Mouse (Mus musculus) cortical plate, adult 2 months (tissue): Measurements from ENCODE around the gene Tdpoz1. TPM values are rescaled to one million over a fixed set of nuclear protein-coding genes. Genes with fewer than 3 reads are reported as not detected.
"Not testable (repeated sequence)": the region's sequence is repeated elsewhere in the genome, so short reads cannot be mapped to it uniquely, and the experiment has no call there.

Experiments used
- H3K27ac ChIP-seq: fragments of 200-500 bp; 2 replicates; pipeline ENCODE4 v1.5.1; 2012; ENCODE audit warnings: low read length, control low read depth, inconsistent platforms; ENCODE audit not compliant: insufficient read depth
- H3K4me1 ChIP-seq: fragments of 200-500 bp; 2 replicates; pipeline ENCODE4 v1.6.1; 2011; ENCODE audit warnings: low read length; ENCODE audit not compliant: control insufficient read depth, insufficient read depth
- H3K4me3 ChIP-seq: fragments of 200-500 bp; 2 replicates; pipeline ENCODE4 v1.5.1; 2011; ENCODE audit warnings: mild to moderate bottlenecking, low read length, control low read depth; ENCODE audit not compliant: insufficient read depth
- CTCF ChIP-seq: fragments of 200-500 bp; IDR thresholded peaks from 2 replicates; pipeline ENCODE4 v1.5.1; 2011; ENCODE audit warnings: mild to moderate bottlenecking, control low read depth, low read length; ENCODE audit not compliant: insufficient read depth; ENCODE audit errors: extremely low read depth
- POLR2A ChIP-seq: fragments of 200-500 bp; IDR thresholded peaks from 2 replicates; pipeline ENCODE4 v1.6.1; 2011; ENCODE audit warnings: mild to moderate bottlenecking, low read length, control low read depth; ENCODE audit not compliant: insufficient read depth; ENCODE audit errors: extremely low read depth
- polyA plus RNA-seq: library from polyadenylated mRNA; depleted of rRNA; stranded (reverse); fragments of >200 nt; gene quantifications from 2 replicates; pipeline ENCODE4 v1.2.3, GENCODE M21; 2012; rRNA removed

The Tdpoz1 gene
- not detected in 2 replicates for polyA plus RNA-seq

DNA sequence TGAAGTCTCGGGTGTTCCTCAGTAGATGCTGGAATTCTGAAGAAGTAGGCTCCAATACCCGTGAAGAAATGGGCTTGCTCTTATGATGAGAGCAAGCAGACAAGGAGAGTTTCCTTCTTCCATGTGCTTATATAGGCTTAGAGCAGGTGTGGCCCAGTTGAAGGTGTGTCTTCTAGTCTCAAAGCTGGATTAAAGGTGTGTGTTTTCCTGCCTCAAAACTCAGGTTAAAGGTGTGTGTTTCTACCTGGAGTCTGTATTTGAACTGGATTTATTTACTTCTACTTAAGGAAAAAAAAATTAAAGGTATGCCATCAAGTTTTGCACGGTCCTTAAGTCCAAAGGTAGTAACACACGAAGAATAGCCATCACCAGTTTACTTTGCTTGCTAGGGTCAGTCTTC is at the start of gene Tdpoz1:
Gene Tdpoz1 (minus strand): TSS at position 101 of the 400 bp plus-strand sequence.
- H3K4me1 ChIP-seq, H3K27ac ChIP-seq, H3K4me3 ChIP-seq: not testable (repeated sequence)

DNA sequence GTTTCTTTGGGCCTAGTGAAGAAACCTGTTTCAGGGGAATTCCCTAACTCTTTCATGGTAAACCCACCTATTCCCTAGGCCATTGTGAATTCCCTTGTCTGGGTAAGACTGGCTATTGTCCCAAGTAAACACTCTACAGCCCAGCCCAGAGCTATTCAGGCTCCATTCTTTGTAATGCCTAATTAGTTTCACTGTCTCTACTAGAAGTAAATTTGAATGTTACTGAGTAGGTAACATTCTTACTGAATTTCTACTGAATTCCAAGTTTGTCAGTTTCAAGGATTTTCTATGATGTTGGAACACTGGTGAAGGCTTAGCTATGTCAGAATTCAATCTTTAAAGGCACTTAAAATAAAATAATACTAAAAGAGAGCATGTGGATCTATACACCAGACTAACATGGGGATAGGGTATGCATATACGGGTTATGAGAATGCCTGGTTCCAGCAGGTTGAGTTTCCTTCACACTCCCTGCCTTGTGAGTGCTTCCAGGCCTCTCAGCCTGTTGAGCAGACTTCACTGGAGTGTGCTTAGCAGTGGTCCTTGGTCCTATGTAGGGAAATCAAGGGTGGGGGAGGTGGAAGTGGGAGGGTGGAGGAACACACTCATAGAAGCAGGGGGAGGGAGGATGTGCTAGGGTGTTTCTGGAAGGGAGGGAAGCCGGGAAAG is 33.0 kb upstream of the Tdpoz1 start:
- not testable (repeated sequence) for H3K4me1 ChIP-seq, H3K27ac ChIP-seq, H3K4me3 ChIP-seq

DNA sequence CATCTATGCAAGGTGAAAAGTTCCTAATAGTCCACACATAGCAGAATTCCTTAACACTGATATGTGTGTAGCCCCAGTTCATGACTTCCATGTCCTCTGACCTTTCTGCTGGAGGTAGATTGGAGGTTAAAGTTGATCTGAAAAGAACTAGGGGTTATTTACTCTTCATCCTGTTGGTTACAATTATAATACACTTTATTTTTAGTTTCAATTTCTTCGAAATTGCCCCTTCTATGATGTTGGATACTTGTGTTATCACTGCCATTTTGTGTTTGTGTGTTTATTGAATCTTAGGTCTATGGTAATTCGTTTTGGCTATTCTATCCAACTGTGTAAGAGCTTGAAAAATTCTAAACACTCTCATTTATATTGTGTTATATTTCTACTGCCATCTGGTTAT is 16.9 kb upstream of the Tdpoz1 start, which contains the start of gene Gm37596:
Gene Gm37596 (minus strand): TSS at position 101 of the 400 bp plus-strand sequence.
- not testable (repeated sequence) for H3K27ac ChIP-seq, H3K4me1 ChIP-seq, H3K4me3 ChIP-seq

DNA sequence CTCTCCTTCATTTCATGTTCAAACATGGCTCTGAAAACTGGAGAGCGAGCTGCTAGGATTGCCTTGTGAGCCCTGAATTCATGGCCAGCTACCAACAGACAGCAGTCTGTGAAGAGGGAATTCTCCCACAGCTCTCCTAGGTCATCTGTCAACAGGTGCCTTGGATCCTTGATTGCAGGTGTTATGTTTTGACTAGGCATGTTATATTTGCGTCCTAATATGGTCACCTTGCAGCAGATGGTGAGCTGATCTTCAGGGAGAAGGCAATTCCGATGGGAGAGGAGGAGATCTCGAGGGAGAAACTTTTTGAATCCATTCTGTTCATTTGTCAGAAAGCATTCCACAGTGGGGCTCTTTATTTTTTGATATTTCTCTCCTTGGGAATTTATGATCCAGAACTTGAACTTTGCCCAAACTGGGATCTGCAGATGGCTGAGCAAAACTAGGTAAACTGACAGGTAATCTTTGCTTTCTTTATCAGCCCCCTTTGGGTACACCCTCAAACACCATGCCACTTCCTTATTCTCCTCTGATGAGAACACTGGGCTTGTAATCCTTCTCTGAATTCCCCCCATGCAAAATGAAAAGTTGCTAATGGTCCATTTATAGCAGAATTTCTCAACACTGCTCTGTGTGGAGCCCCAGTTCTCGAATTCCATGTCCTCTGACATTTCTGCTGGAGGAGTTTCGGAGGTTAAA is 5.2 kb downstream of the Tdpoz1 start:
- not testable (repeated sequence) for H3K27ac ChIP-seq, H3K4me3 ChIP-seq, H3K4me1 ChIP-seq

DNA sequence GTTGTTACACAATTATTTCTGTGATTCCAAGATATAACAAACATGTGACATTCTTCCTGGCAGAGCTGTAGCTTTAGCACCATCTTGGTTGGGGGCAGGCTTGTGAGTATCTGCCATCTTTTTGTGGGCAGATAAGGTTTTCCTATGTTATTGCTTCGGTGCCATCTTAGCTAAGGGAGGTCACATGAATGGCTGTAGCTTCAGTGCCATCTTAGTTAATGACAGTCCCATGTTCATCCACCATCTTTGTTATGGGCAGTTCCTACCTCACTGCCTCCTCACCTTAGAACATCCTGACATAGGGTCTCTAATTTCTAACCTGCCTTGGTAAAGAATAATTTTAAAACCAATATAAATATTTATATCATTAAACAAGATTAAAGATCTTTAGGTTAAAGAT is 21.9 kb downstream of the Tdpoz1 start:
- no peak for TF ChIP-seq CTCF
- TF ChIP-seq POLR2A = no peak
- H3K4me1 ChIP-seq = no peaks in the 10 kb centered on the region
- H3K27ac ChIP-seq = no peak overlapping the region

DNA sequence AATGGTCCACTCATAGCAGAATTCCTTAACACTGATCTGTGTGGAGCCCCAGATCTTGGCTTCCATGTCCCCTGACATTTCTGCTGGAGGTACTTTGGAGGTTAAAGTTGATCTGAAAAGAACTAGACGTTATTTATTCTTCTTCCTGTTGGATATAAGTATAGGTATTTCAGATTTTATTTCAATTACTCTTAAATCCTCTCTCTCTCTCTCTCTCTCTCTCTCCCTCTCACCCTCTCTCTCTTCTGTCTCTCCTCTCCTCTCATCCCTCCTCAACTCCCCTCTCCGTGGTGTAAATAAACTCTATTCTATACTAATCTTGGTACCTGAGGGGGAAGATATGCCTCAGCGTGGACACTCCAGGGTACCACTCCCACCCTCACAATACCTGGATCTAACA is 23.5 kb downstream of the Tdpoz1 start, which contains the start of gene Tdpoz2:
Gene Tdpoz2 (minus strand): TSS at position 101 of the 400 bp plus-strand sequence.
- TF ChIP-seq POLR2A (no peak), CTCF (no peak)
- no peaks in the 10 kb centered on the region for H3K4me1 ChIP-seq
- H3K27ac ChIP-seq = no peak within 1 kb of the TSS
- H3K4me3 ChIP-seq = no peak within 1 kb of the TSS

More for the DNA sequence above, 21.9 kb downstream of the Tdpoz1 start:
- no peak overlapping the region for H3K4me3 ChIP-seq

DNA sequence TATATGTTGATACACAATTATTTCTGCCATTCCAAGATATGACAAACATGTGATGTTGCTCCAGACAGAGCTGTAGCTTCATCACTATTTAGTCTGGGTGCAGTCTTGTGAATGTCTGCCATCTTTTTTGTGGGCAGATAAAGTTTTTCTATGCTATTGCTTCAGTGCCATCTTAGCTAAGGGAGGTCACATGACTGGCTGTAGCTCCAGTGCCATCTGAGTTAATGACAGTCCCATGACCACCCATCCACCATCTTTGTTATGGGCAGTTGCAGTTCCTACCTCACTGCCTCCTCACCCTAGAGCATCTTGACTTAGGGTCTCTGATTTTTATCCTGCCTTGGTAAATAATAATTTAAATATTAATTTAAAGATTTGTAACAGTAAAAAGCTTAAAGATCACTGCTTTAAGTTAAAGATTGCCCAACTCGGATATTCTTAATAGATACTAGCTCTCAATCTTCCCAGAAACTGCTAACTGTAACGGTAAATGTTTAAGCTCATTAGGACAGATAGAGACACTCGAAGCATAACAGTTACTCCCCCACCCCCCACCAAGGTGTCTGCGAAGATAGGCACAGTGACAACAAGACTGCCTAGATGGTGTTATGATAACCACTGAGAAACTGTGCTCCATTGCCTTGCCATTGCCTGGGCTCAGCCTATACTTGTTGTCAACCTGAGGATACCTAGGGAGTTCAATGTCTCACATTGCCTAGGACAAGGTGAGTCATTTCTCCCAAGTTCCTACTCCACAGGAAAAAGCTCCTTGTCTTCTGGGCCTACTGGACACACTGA is 45.0 kb downstream of the Tdpoz1 start:
- H3K4me1 ChIP-seq, H3K4me3 ChIP-seq, H3K27ac ChIP-seq: not testable (repeated sequence)

Other genes with a start within 250 kb of the Tdpoz1 start
- 1.5 and 1.8 TPM in 2 replicates for gene Tchh, start 234.0 kb downstream of the Tdpoz1 start, polyA plus RNA-seq
- not detected in 2 replicates for gene Tchhl1, start 207.6 kb downstream of the Tdpoz1 start, polyA plus RNA-seq
- 20.9 and 21.5 TPM in 2 replicates for gene S100a11, start 155.8 kb downstream of the Tdpoz1 start, polyA plus RNA-seq
- 45.9 and 56.7 TPM in 2 replicates for gene S100a10, start 121.2 kb downstream of the Tdpoz1 start, polyA plus RNA-seq
- not detected in 2 replicates for gene Tdpoz2, start 23.6 kb downstream of the Tdpoz1 start, polyA plus RNA-seq
- not detected in 2 replicates for gene Gm37596, start 16.8 kb upstream of the Tdpoz1 start, polyA plus RNA-seq
- gene Gm5773, start 96.7 kb upstream of the Tdpoz1 start, polyA plus RNA-seq = 0.08 TPM in 1 of 2 replicates, not detected in the other
- gene Tdpoz4, start 120.1 kb upstream of the Tdpoz1 start, polyA plus RNA-seq = not detected in 2 replicates
- gene Tdpoz3, start 149.7 kb upstream of the Tdpoz1 start, polyA plus RNA-seq = not detected in 2 replicates